Comparison of ENCODE assay signal across 11 mouse cellular contexts in genomic region chr1:194950913-194951312, GRCm38 (mm10). TPM values are rescaled to one million over a fixed set of nuclear protein-coding genes. Genes with fewer than 3 reads are reported as not detected.
DNase-seq lines count a peak whose midpoint lies in the region; ATAC-seq and TF ChIP-seq lines count a peak whose summit lies in the region.
"Had no signal": no experiment of that assay in that cellular context is flagged by ENCODE, and none has a peak within 500 bp of the region (broad histone marks: within the 10 kb centered on the region; RNA-seq: fewer than 3 reads in every experiment).

No protein-coding gene starts in this region.

- no peak overlapping the region for H3K4me3 ChIP-seq in embryonic facial prominence, embryonic 11.5 days (ENCODE audit: low read depth, low read length)
- no peak overlapping the region for H3K4me3 ChIP-seq in embryonic facial prominence, embryonic 10.5 days
- H3K4me3 ChIP-seq: neural tube, embryonic 15.5 days had no signal

- H3K27ac ChIP-seq in embryonic facial prominence, embryonic 11.5 days (replicated peaks; ENCODE audit: low read depth, low read length) = no peak overlapping the region
- no peak overlapping the region for H3K27ac ChIP-seq in embryonic facial prominence, embryonic 10.5 days (replicated peaks)
- H3K27ac ChIP-seq: neural tube, embryonic 15.5 days had no signal

- H3K4me1 ChIP-seq in embryonic facial prominence, embryonic 11.5 days (ENCODE audit: control insufficient read depth, insufficient read depth, low read length) = no peaks in the 10 kb centered on the region
- no peaks in the 10 kb centered on the region for H3K4me1 ChIP-seq in embryonic facial prominence, embryonic 10.5 days
- H3K4me1 ChIP-seq: neural tube, embryonic 15.5 days had no signal

- WGBS in embryonic facial prominence, embryonic 11.5 days = 48% methylated on average over 2 of the region's 2 CpGs
- 57% methylated on average over 2 of the region's 2 CpGs for WGBS in embryonic facial prominence, embryonic 10.5 days

- no peaks in the 10 kb centered on the region for H3K9me3 ChIP-seq in embryonic facial prominence, embryonic 11.5 days (replicated peaks; ENCODE audit: control insufficient read depth, low read length)
- no peaks in the 10 kb centered on the region for H3K9me3 ChIP-seq in embryonic facial prominence, embryonic 10.5 days
- H3K9me3 ChIP-seq: neural tube, embryonic 15.5 days had no signal

- peak; percentile 68 for TF ChIP-seq CTCF in Patski (IDR thresholded peaks at IDR 0.05)

- in situ Hi-C loops in Patski (cut with MboI; ENCODE audit: low pct_unique_long_range_greater_than_20kb) = loop anchor here (5.0 to 10.0 kb wide), 2 partner anchors 74 to 336 kb away; partner anchors contain the start of gene Plxna2

- no peak overlapping the region for H3K4me2 ChIP-seq in embryonic facial prominence, embryonic 11.5 days (ENCODE audit: low read depth, low read length)
- H3K4me2 ChIP-seq: neural tube, embryonic 15.5 days had no signal

- no peak for ATAC-seq in embryonic facial prominence, embryonic 11.5 days (replicated peaks; ENCODE audit: insufficient number of reproducible peaks, low FRiP score, low TSS enrichment, low read depth)
- ATAC-seq in Patski = no peak

- no peak overlapping the region for H3K9ac ChIP-seq in embryonic facial prominence, embryonic 11.5 days (replicated peaks; ENCODE audit: low read length)
- H3K9ac ChIP-seq: neural tube, embryonic 15.5 days had no signal

- H3K36me3 ChIP-seq in embryonic facial prominence, embryonic 11.5 days (replicated peaks; ENCODE audit: control insufficient read depth, insufficient read depth, low read depth, low read length) = no peaks in the 10 kb centered on the region
- H3K36me3 ChIP-seq in embryonic facial prominence, embryonic 10.5 days (replicated peaks) = no peaks in the 10 kb centered on the region
- H3K36me3 ChIP-seq: neural tube, embryonic 15.5 days had no signal

- DNase-seq in embryonic facial prominence, embryonic 11.5 days (ENCODE audit: low spot score) = peak; percentile 30
- no peak for DNase-seq in embryonic facial prominence, embryonic 10.5 days (ENCODE audit: low spot score)
- peak; percentile 50 for DNase-seq in layer of hippocampus, adult 11-12 months (ENCODE audit: low spot score)
- no peak for DNase-seq in layer of hippocampus, adult 9-10 months (ENCODE audit: low spot score)
- DNase-seq in 3134 (ENCODE audit: extremely low read depth, insufficient read length, low spot score) = peak; percentile 27
- DNase-seq in Patski (ENCODE audit: low read depth, low spot score) = no peak
- no peak for DNase-seq in urinary bladder, postnatal 14 days (ENCODE audit: low spot score)
- DNase-seq in embryo, embryonic 9.5 days (ENCODE audit: extremely low spot score) = no peak
- DNase-seq: heart, postnatal 36 days; kidney, postnatal 10 days had no signal

- CTCF ChIA-PET in Patski (lab: Charles Lee) = interaction anchor here (0.7 to 3.5 kb wide), 10 partner anchors 12 to 193 kb away, joined by 3 to 25 read pairs (median 4); partner anchors contain the start of gene Cd34

- no peaks in the 10 kb centered on the region for H3K27me3 ChIP-seq in embryonic facial prominence, embryonic 11.5 days (ENCODE audit: control insufficient read depth, insufficient read depth, low read length)
- no peaks in the 10 kb centered on the region for H3K27me3 ChIP-seq in embryonic facial prominence, embryonic 10.5 days (replicated peaks; ENCODE audit: low read depth, poor library complexity, severe bottlenecking)
- H3K27me3 ChIP-seq in Patski = peaks cover 6% of the 10 kb centered on the region
- H3K27me3 ChIP-seq: neural tube, embryonic 15.5 days had no signal

- POLR2A ChIA-PET in Patski (lab: Charles Lee) = interaction anchor here (0.6 kb wide), 1 partner anchor 265 kb away, joined by 3 read pairs; no protein-coding TSS in a partner anchor

RNA-seq across cellular contexts. Expression of gene Cd34, which starts 12.3 kb away (rescaled TPM):
- polyA plus RNA-seq in embryonic facial prominence, embryonic 11.5 days (2014; fragmentation: Nextera tagmentation; extraction: Ambion mirVana) = 71.9 and 72.1 TPM in 2 replicates
- 49.9 and 50.8 TPM in 2 replicates for polyA plus RNA-seq in embryonic facial prominence, embryonic 10.5 days (2016; fragmentation: Nextera tagmentation; extraction: Ambion mirVana)
- 0.05 TPM for polyA plus RNA-seq in Patski (2021)

Comparison
In these comparisons a context has a peak if more than half of its experiments do, and no peak if none do; other contexts are left out.
1. DNase-seq: peak in embryonic facial prominence, embryonic 11.5 days (single experiment), layer of hippocampus, adult 11-12 months (single experiment) and 3134 (single experiment); none in embryonic facial prominence, embryonic 10.5 days (single experiment), layer of hippocampus, adult 9-10 months (single experiment), Patski (single experiment), urinary bladder, postnatal 14 days (single experiment) and embryo, embryonic 9.5 days (single experiment).
2. RNA of gene Cd34, which starts 12.3 kb away (polyA plus RNA-seq): 71.9 to 72.1 TPM in embryonic facial prominence, embryonic 11.5 days and 49.9 to 50.8 TPM in embryonic facial prominence, embryonic 10.5 days; 0.05 TPM in Patski (single experiment); every median in the first group is over 10 times any median in the second.